Mouse (Mus musculus) liver, embryonic 15.5 days (tissue): Measurements from ENCODE around the gene Chrm3. TPM values are rescaled to one million over a fixed set of nuclear protein-coding genes. Genes with fewer than 3 reads are reported as not detected.

ENCODE experiments used
- ATAC-seq: fragments of 200-750 bp; cut with Nextera tagmentation; 2 replicates; pipeline ENCODE4 v1.8.0; 2017; ENCODE audit warnings: moderate number of reproducible peaks, mild to moderate bottlenecking, moderate library complexity; ENCODE audit not compliant: insufficient read depth
- H3K27ac ChIP-seq: fragments of 300-500 bp; sonication (generic); replicated peaks from 2 replicates; pipeline ENCODE4 v1.5.1; 2015; ENCODE audit warnings: mild to moderate bottlenecking, inconsistent platforms
- H3K27me3 ChIP-seq: fragments of 300-500 bp; sonication (generic); 2 replicates; pipeline ENCODE4 v1.6.1; 2015; ENCODE audit warnings: mild to moderate bottlenecking, inconsistent platforms
- H3K36me3 ChIP-seq: fragments of 300-500 bp; sonication (generic); replicated peaks from 2 replicates; pipeline ENCODE4 v1.6.1; 2015; ENCODE audit warnings: moderate library complexity, mild to moderate bottlenecking, inconsistent platforms
- H3K4me1 ChIP-seq: fragments of 300-500 bp; sonication (generic); replicated peaks from 2 replicates; pipeline ENCODE4 v1.6.1; 2015; ENCODE audit warnings: inconsistent platforms
- H3K4me2 ChIP-seq: fragments of 300-500 bp; sonication (generic); 2 replicates; pipeline ENCODE4 v1.6.1; 2015; ENCODE audit warnings: moderate library complexity, mild to moderate bottlenecking, inconsistent platforms
- H3K4me3 ChIP-seq: fragments of 300-500 bp; sonication (generic); replicated peaks from 2 replicates; pipeline ENCODE4 v1.5.1; 2015; ENCODE audit warnings: mild to moderate bottlenecking, inconsistent platforms
- H3K9ac ChIP-seq: fragments of 300-500 bp; sonication (generic); 2 replicates; pipeline ENCODE4 v1.6.1; 2015; ENCODE audit warnings: moderate library complexity, mild to moderate bottlenecking, inconsistent platforms
- H3K9me3 ChIP-seq: fragments of 300-500 bp; sonication (generic); replicated peaks from 2 replicates; pipeline ENCODE4 v1.6.1; 2016; ENCODE audit warnings: inconsistent platforms
- WGBS: fragments of 180-500 bp; shearing (Covaris S2); methylation state at CpG from one replicate; pipeline ENCODE4 v1.1.7; 2015; ENCODE audit warnings: mixed read lengths; ENCODE audit not compliant: insufficient replicate concordance; 5-methylcytosine and 5-hydroxymethylcytosine counted together
- polyA plus RNA-seq: library from polyadenylated mRNA; unstranded; fragments of >200 nt; fragmentation: Nextera tagmentation; extraction: Ambion mirVana; gene quantifications from 2 replicates; pipeline ENCODE4 v1.2.1, GENCODE M21; 2015

The Chrm3 gene
- polyA plus RNA-seq, 1 experiment from 2014 or later, result not detected

GRCm38 (mm10) chr13:10066829-10067618 lies 293.6 kb downstream of the Chrm3 start:
- Histone ChIP-seq H3K27ac (no peak overlapping the region), H3K9ac (no peak overlapping the region), H3K9me3 (no peaks in the 10 kb centered on the region), H3K27me3 (no peaks in the 10 kb centered on the region), H3K4me3 (no peak overlapping the region), H3K4me2 (no peak overlapping the region), H3K36me3 (no peaks in the 10 kb centered on the region), H3K4me1 (no peaks in the 10 kb centered on the region)
- ATAC-seq, result no peak
- WGBS, result 49% methylated on average over 12 of the region's 12 CpGs

- Histone ChIP-seq H3K9ac (no peak overlapping the region), H3K27me3 (no peaks in the 10 kb centered on the region), H3K36me3 (no peaks in the 10 kb centered on the region), H3K4me2 (no peak overlapping the region), H3K27ac (no peak overlapping the region), H3K4me3 (no peak overlapping the region), H3K9me3 (no peaks in the 10 kb centered on the region), H3K4me1 (no peaks in the 10 kb centered on the region)
- ATAC-seq, result no peak
- WGBS, result 16% methylated on average over 2 of the region's 2 CpGs
Observed at GRCm38 (mm10) chr13:10065776-10066175, 294.9 kb downstream of the Chrm3 start.

DNA sequence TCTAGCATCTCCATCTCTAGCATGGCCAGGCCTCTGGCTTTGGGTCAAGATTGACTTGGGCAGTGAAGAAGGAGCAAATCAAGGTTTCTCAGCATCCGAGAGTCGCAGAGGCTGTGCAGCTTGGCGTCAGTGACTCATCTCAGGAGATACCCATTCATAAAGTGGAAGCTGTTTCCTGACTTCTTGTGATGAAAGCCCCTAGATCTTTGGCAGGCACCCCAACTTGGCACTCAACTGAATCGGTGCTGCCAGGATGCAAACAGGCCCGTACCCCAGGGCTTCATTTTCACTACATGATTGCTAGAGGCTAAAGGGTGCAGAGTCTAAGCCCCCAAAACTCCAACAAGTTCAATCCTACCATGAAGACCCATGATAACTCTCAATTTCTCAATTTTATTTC lies 298.0 kb downstream of the Chrm3 start:
- Histone ChIP-seq H3K9me3 (no peaks in the 10 kb centered on the region), H3K9ac (no peak overlapping the region), H3K27me3 (no peaks in the 10 kb centered on the region), H3K4me3 (no peak overlapping the region), H3K36me3 (no peaks in the 10 kb centered on the region), H3K27ac (no peak overlapping the region), H3K4me2 (no peak overlapping the region), H3K4me1 (no peaks in the 10 kb centered on the region)
- no peak for ATAC-seq
- WGBS, result 63% methylated on average over 5 of the region's 5 CpGs

DNA sequence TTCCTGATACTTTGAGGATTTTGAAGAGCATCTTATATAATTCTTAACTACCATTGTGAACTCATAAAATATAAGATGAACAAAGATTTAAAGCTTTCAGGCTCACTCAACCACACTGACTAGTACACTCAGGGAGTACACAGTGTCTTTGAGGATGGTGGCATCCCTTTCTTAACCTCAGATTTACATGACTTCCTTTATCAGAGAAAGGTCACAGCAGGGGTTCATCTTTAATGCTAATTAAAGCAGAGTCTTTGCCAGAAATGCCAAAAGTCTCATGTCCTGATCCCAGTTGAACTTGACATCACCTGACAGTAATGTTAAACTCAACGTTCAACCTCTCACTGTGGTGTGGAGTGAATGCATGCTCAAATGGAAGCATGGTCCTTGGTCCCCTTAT lies 301.7 kb downstream of the Chrm3 start:
- Histone ChIP-seq H3K36me3 (no peaks in the 10 kb centered on the region), H3K27me3 (no peaks in the 10 kb centered on the region), H3K4me3 (no peak overlapping the region), H3K9ac (no peak overlapping the region), H3K4me2 (no peak overlapping the region), H3K9me3 (no peaks in the 10 kb centered on the region), H3K27ac (no peak overlapping the region), H3K4me1 (no peaks in the 10 kb centered on the region)
- WGBS, result 52% methylated on average over 1 of the region's 1 CpGs
- no peak for ATAC-seq

GRCm38 (mm10) chr13:10057644-10058198 lies 302.9 kb downstream of the Chrm3 start:
- H3K4me2 ChIP-seq, result no peak overlapping the region
- H3K9me3 ChIP-seq, result no peaks in the 10 kb centered on the region
- H3K36me3 ChIP-seq, result no peaks in the 10 kb centered on the region
- 41% methylated on average over 2 of the region's 2 CpGs for WGBS
- H3K27me3 ChIP-seq, result no peaks in the 10 kb centered on the region
- H3K9ac ChIP-seq, result no peak overlapping the region
- ATAC-seq, result no peak
- no peaks in the 10 kb centered on the region for H3K4me1 ChIP-seq
- no peak overlapping the region for H3K27ac ChIP-seq
- H3K4me3 ChIP-seq, result no peak overlapping the region

DNA sequence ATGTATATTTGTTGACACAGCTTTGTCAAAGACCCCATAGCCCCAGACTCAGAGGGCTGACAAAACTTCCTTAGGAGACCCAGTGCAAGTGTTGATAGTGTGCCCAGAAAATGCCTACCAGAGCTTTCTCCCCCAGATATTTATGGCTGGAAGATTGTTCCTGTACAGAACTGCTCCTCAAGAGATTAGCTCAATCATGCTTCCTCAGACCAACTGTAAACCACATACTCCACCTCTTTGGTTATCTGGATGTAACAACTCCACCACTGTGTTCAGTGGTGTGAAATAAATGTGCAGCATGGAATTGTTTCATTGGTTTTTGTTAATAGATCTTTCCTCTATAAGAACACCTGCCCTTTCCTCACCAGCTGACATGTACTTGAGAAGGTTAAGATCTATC lies 306.6 kb downstream of the Chrm3 start:
- no peak for ATAC-seq
- Histone ChIP-seq H3K4me3 (no peak overlapping the region), H3K4me1 (no peaks in the 10 kb centered on the region), H3K36me3 (no peaks in the 10 kb centered on the region), H3K9ac (no peak overlapping the region), H3K27ac (no peak overlapping the region), H3K4me2 (no peak overlapping the region), H3K9me3 (no peaks in the 10 kb centered on the region), H3K27me3 (no peaks in the 10 kb centered on the region)

- Histone ChIP-seq H3K4me3 (no peak overlapping the region), H3K9ac (no peak overlapping the region), H3K9me3 (no peaks in the 10 kb centered on the region), H3K27ac (no peak overlapping the region), H3K27me3 (no peaks in the 10 kb centered on the region), H3K4me2 (no peak overlapping the region), H3K36me3 (no peaks in the 10 kb centered on the region), H3K4me1 (no peaks in the 10 kb centered on the region)
- ATAC-seq, result no peak
- 70% methylated on average over 8 of the region's 8 CpGs for WGBS
Observed at GRCm38 (mm10) chr13:10053301-10053889, 307.3 kb downstream of the Chrm3 start.

DNA sequence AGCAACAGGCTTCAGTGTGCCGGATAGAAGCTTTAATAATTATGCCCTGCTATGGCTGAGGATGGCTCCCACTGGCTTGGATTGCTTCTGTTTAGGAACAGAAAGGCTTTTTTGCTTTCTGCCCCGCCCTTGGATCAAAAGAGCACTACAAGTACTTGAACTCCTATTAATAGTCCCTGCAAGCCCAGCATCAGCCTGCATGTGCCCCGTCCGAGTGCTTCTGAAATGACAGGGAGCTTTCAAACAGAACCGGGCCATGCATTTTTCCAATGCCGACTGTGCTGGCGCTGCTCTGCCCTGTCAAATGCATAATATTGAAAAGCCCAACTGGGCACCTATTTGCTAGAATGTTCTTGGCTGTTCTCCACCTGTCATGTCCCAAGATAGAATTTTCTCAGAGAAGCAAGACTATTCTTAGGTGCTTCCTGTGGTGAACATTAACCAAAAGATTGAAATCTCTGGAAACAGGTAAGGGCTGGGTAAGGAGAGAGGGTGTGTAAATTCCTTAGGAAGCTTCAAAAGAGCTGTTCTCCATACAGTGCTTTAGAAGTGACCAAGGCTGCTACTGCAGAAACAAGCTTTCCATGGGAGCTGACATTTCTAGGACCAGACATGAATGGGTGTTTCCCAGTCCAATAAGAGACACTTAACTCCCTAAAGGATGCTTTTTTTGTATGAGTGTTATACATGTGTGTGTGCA lies 314.8 kb downstream of the Chrm3 start:
- no peak overlapping the region for H3K4me3 ChIP-seq
- no peaks in the 10 kb centered on the region for H3K27me3 ChIP-seq
- no peak overlapping the region for H3K4me2 ChIP-seq
- no peaks in the 10 kb centered on the region for H3K4me1 ChIP-seq
- no peaks in the 10 kb centered on the region for H3K9me3 ChIP-seq
- H3K36me3 ChIP-seq, result no peaks in the 10 kb centered on the region
- no peak overlapping the region for H3K9ac ChIP-seq
- H3K27ac ChIP-seq, result no peak overlapping the region
- ATAC-seq, result no peak
- whole genome bisulfite sequencing, result 68% methylated on average over 7 of the region's 7 CpGs

DNA sequence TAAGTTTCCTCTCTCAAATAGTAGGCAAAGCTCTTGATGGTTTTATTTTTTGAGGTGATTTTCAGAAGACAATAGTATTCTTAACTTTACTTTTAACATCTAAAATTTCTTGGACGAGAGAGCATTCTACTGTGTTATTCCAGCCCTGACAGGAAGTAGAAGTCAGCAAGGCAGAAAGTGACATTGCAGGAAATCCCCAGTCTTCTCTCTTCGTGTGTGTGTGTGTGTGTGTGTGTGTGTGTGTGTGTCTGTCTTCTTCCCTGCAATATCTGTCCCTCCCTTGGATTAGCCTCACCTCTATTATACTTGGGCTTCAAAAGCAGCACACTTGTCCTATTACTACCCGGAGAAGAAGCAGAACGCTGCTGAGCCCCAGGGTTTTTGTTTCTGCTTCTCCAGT lies 316.6 kb downstream of the Chrm3 start:
- Histone ChIP-seq H3K4me3 (no peak overlapping the region), H3K36me3 (no peaks in the 10 kb centered on the region), H3K9me3 (no peaks in the 10 kb centered on the region), H3K9ac (no peak overlapping the region), H3K4me2 (no peak overlapping the region), H3K27ac (no peak overlapping the region), H3K4me1 (no peaks in the 10 kb centered on the region), H3K27me3 (no peaks in the 10 kb centered on the region)
- ATAC-seq, result no peak
- WGBS, result 39% methylated on average over 4 of the region's 4 CpGs

- ATAC-seq, result no peak
- H3K9ac ChIP-seq, result no peak overlapping the region
- no peak overlapping the region for H3K4me3 ChIP-seq
- H3K36me3 ChIP-seq, result no peaks in the 10 kb centered on the region
- H3K9me3 ChIP-seq, result no peaks in the 10 kb centered on the region
- H3K27ac ChIP-seq, result no peak overlapping the region
- no peaks in the 10 kb centered on the region for H3K4me1 ChIP-seq
- H3K4me2 ChIP-seq, result no peak overlapping the region
- 68% methylated on average over 18 of the region's 18 CpGs for WGBS
- H3K27me3 ChIP-seq, result no peaks in the 10 kb centered on the region
Observed at GRCm38 (mm10) chr13:10033570-10034399, 326.9 kb downstream of the Chrm3 start.

DNA sequence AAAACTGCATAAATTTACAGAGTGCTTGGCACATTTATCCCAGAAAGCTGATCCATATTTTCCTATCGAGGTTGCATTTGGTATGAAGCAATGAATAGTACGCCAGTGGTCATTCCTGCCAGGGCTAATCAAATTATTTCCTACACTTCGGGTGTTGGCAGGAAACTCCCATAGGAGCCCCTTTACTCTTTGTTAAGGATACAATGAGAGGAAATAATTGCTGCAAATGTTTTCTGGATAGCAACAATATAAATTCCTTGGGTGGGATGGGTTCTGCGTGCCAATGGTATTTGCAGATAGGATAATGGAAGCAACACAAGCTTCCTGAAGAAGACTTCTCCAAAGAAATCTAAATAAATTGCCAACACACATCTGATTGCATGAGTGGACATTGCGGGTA lies 329.1 kb downstream of the Chrm3 start:
- H3K4me3 ChIP-seq, result no peak overlapping the region
- no peak overlapping the region for H3K4me2 ChIP-seq
- no peak for ATAC-seq
- H3K9ac ChIP-seq, result no peak overlapping the region
- no peak overlapping the region for H3K27ac ChIP-seq
- no peaks in the 10 kb centered on the region for H3K36me3 ChIP-seq
- H3K27me3 ChIP-seq, result no peaks in the 10 kb centered on the region
- H3K9me3 ChIP-seq, result no peaks in the 10 kb centered on the region
- no peaks in the 10 kb centered on the region for H3K4me1 ChIP-seq
- 56% methylated on average over 5 of the region's 5 CpGs for WGBS
